Mouse (Mus musculus) cortical plate, adult 2 months (tissue): Measurements from ENCODE around the gene Ak4. TPM values are rescaled to one million over a fixed set of nuclear protein-coding genes. Genes with fewer than 3 reads are reported as not detected.
"Not testable (repeated sequence)": the region's sequence is repeated elsewhere in the genome, so short reads cannot be mapped to it uniquely, and the experiment has no call there.

ENCODE experiments used
- H3K27ac ChIP-seq: fragments of 200-500 bp; 2 replicates; pipeline ENCODE4 v1.5.1; 2012; ENCODE audit warnings: low read length, control low read depth, inconsistent platforms; ENCODE audit not compliant: insufficient read depth
- H3K4me1 ChIP-seq: fragments of 200-500 bp; 2 replicates; pipeline ENCODE4 v1.6.1; 2011; ENCODE audit warnings: low read length; ENCODE audit not compliant: control insufficient read depth, insufficient read depth
- H3K4me3 ChIP-seq: fragments of 200-500 bp; 2 replicates; pipeline ENCODE4 v1.5.1; 2011; ENCODE audit warnings: mild to moderate bottlenecking, low read length, control low read depth; ENCODE audit not compliant: insufficient read depth
- CTCF ChIP-seq: fragments of 200-500 bp; IDR thresholded peaks from 2 replicates; pipeline ENCODE4 v1.5.1; 2011; ENCODE audit warnings: mild to moderate bottlenecking, control low read depth, low read length; ENCODE audit not compliant: insufficient read depth; ENCODE audit errors: extremely low read depth
- POLR2A ChIP-seq: fragments of 200-500 bp; IDR thresholded peaks from 2 replicates; pipeline ENCODE4 v1.6.1; 2011; ENCODE audit warnings: mild to moderate bottlenecking, low read length, control low read depth; ENCODE audit not compliant: insufficient read depth; ENCODE audit errors: extremely low read depth
- polyA plus RNA-seq: library from polyadenylated mRNA; depleted of rRNA; stranded (reverse); fragments of >200 nt; gene quantifications from 2 replicates; pipeline ENCODE4 v1.2.3, GENCODE M21; 2012

Ak4 gene
- polyA plus RNA-seq, 1 experiment = 33.6 TPM

GRCm38 (mm10) chr4:101439738-101440389 lies 20.8 kb downstream of the Ak4 start:
- Histone ChIP-seq H3K4me3 (no peak overlapping the region), H3K4me1 (peaks cover 5% of the 10 kb centered on the region; the same call in 1 of the 2 replicates), H3K27ac (no peak overlapping the region)
- TF ChIP-seq CTCF = no peak
- TF ChIP-seq POLR2A = no peak

- TF ChIP-seq CTCF = no peak
- no peak for TF ChIP-seq POLR2A
- Histone ChIP-seq H3K4me1 (peaks cover 5% of the 10 kb centered on the region; the same call in 1 of the 2 replicates), H3K4me3 (no peak overlapping the region), H3K27ac (no peak overlapping the region)
Measured at GRCm38 (mm10) chr4:101442791-101443190, 23.7 kb downstream of the Ak4 start.

GRCm38 (mm10) chr4:101443419-101443991 lies 24.4 kb downstream of the Ak4 start:
- Histone ChIP-seq H3K27ac (no peak overlapping the region), H3K4me3 (no peak overlapping the region), H3K4me1 (peaks cover 3% of the 10 kb centered on the region; the same call in 1 of the 2 replicates)
- TF ChIP-seq CTCF (no peak), POLR2A (no peak)

GRCm38 (mm10) chr4:101445660-101446059 lies 26.6 kb downstream of the Ak4 start:
- Histone ChIP-seq H3K4me3 (no peak overlapping the region), H3K4me1 (peaks cover 6% of the 10 kb centered on the region), H3K27ac (no peak overlapping the region)
- TF ChIP-seq POLR2A = no peak
- TF ChIP-seq CTCF = no peak

DNA sequence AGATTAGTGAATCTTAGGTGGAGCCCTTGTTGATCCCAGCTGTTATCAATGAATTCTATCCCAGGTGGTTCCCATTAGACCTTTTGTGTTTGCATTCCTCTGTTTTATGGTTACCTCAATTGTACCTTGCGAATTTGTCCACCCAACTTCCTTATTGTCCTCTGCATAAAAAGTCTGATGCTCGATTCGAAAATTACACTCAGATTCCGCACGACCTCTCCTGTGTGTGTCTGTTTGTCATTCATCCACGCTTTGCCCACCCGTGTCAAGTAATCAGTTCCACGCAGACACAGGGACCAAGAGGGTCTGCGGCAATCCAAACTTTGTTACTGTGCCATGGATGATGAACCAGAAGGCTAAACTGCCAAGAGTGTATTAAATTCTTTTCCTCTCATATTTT lies 27.5 kb downstream of the Ak4 start:
- H3K27ac ChIP-seq, H3K4me1 ChIP-seq, H3K4me3 ChIP-seq: not testable (repeated sequence)

DNA sequence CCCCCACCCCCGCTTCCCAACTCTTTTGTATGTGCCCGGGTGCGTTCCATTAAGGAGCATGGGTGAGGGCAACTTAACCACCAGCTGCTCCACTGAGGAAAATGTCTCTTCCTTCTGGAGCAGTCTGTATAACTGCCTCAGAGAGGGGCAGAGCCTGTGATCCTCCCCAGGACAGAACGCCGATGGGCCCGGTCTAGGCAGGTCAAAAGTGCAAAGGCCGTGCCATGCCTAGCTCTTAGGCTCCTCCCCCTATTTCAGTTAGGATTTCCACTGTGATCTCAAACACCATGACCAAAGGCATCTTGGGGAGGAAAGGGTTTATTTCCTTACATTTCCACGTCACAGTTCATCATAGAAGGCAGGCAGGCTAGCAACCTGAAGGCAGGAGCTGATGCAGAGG lies 29.6 kb downstream of the Ak4 start:
- Histone ChIP-seq H3K4me3 (no peak overlapping the region), H3K27ac (no peak overlapping the region), H3K4me1 (peaks cover 5% of the 10 kb centered on the region)
- no peak for TF ChIP-seq POLR2A

DNA sequence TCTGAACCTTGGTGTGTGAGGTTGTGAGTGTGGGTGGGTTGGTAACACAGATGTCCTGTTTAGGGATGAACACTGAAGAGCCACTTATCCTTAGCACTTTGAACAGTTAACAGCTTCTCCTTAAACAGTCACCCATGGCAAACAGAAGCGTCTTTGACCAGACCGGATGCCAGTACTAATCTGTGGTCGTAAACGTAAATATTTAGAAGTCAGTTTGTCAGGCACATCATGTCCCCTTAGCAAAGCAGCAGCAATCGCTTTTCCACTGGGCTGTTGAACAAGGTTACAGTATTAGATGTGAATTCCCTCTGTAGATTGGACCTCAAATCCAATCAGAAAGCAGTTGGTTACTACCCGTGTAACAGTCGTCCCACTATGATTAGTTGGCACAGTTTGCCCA lies 30.3 kb downstream of the Ak4 start:
- H3K27ac ChIP-seq = no peak overlapping the region
- TF ChIP-seq POLR2A (no peak), CTCF (no peak)
- H3K4me1 ChIP-seq = peaks cover 5% of the 10 kb centered on the region
- no peak overlapping the region for H3K4me3 ChIP-seq

DNA sequence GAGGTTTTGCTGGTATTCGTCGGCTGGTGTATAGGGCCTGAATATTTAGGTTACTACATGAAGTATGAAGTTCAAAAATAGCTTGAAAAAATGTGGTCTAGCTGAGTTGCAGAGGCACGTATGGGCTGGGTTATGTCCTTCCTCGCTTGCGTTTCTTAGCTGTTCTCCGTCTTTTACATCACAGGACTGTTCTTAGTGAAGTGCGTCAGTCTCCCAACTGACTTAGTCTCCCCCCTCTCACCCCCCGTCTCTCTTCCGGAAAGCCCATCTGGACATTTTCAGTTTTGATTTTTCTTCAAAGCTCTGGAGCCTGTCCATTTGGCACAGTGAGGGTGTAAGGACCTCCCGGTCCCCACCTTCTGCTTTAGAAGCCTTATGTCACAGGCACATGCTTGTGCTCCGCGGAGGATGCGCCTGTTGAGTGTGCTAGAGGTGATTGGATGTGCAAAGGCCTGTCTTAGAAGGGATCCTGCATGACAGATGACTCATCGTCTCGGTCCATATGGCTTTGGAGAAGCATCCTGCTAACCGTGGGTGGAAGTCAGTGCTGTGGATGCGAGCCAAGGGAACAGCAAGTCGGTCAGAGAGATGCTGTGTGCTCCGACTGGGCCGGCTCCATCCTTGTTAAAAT lies 31.2 kb downstream of the Ak4 start:
- TF ChIP-seq POLR2A = no peak
- no peak for TF ChIP-seq CTCF
- Histone ChIP-seq H3K4me3 (no peak overlapping the region), H3K4me1 (peaks cover 5% of the 10 kb centered on the region), H3K27ac (peak overlapping the region; percentile 63; the same call in 1 of the 2 replicates)

DNA sequence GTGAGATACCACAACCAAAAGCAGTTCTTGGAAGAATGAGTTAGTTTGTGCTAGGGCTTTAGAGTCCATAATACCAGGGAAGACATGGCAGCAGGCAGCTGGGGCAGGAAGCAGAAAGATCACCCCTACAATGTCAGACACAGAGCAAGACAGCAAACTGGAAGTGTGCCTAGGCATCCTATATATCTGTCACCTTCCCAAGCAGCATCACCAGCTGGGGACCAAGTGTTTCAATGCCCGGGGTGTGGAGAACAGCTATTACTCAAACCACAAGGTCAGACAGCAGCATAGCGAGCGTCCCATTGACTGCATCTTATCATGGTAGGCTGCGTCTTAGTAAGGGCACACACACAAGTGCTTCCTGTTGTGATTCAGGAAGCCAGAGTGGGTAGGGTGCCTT lies 32.0 kb downstream of the Ak4 start:
- H3K27ac ChIP-seq = no peak overlapping the region
- no peak for TF ChIP-seq POLR2A
- H3K4me3 ChIP-seq = no peak overlapping the region
- H3K4me1 ChIP-seq = peaks cover 5% of the 10 kb centered on the region

DNA sequence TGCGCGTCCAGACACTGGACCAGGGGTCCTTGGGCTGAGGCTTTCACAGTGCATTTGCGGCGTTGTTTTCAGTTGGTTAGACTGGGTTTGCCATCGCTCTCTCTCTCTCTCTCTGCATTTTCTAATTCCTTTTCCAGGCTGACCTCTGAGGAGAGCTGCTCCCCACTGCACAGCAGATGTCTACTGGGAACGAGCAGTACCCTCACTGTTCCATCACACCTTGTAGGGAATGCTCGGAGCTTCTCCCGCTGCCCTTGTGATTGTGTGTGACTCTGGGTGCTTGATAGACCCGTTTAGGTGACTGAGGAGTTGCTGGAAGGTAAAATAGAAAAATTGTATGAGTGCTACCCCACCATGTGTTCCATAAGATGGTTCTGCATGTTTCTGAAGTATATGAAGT lies 33.8 kb downstream of the Ak4 start:
- TF ChIP-seq POLR2A = no peak
- H3K4me1 ChIP-seq = peaks cover 5% of the 10 kb centered on the region
- H3K4me3 ChIP-seq = no peak overlapping the region
- H3K27ac ChIP-seq = no peak overlapping the region

DNA sequence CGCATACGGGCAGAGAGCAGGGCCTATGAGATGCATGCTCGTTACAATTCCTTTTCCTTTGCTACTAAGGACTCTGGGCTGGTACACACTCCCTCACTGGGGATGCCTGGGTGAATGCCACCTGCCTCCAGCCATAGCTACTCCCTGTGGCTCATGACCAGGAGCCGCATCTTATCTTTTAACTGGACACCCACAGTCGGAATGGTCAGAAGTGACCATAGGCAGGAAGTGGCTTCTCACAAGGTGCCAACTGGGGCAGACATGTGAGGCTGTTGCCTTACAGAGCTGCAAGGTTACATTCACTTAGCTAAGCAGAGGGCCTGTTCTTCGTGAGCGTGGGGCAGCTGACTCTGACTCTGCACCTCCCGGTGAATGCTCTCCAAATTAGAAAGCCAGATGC lies 38.1 kb downstream of the Ak4 start:
- no peak overlapping the region for H3K4me3 ChIP-seq
- no peaks in the 10 kb centered on the region for H3K4me1 ChIP-seq
- no peak overlapping the region for H3K27ac ChIP-seq
- TF ChIP-seq POLR2A (no peak), CTCF (no peak)
